Mouse (Mus musculus) olfactory bulb, adult 2 months (tissue): Measurements from ENCODE around the gene Fgf7.

Source experiments
- CTCF ChIP-seq: fragments of 200-500 bp; IDR thresholded peaks from 2 replicates; pipeline ENCODE4 v1.5.1; 2012; ENCODE audit warnings: low read depth, mild to moderate bottlenecking, low read length, moderate library complexity; ENCODE audit not compliant: insufficient read depth
- POLR2A ChIP-seq: fragments of 200-500 bp; IDR thresholded peaks from 2 replicates; pipeline ENCODE4 v1.6.1; 2012; ENCODE audit warnings: mild to moderate bottlenecking, low read depth, low read length, moderate library complexity; ENCODE audit not compliant: insufficient read depth

- TF ChIP-seq POLR2A (no peak), CTCF (no peak)
Measured at GRCm38 (mm10) chr2:126038221-126039000, 4.0 kb downstream of the Fgf7 start.
